Mouse (Mus musculus) liver, postnatal 0 days (tissue): ENCODE data around the gene Afp. TPM values are rescaled to one million over a fixed set of nuclear protein-coding genes. Genes with fewer than 3 reads are reported as not detected.
A peak's percentile ranks its signal among the peaks of the same experiment; 100 is the strongest.

Experiments used
- ATAC-seq: fragments of 200-750 bp; cut with Nextera tagmentation; 2 replicates; pipeline ENCODE4 v1.8.0; 2017; ENCODE audit warnings: mild to moderate bottlenecking, moderate library complexity
- DNase-seq: peaks from one replicate; pipeline ENCODE4 v3.0.0-alpha.2; 2016
- H3K27ac ChIP-seq: fragments of 300-500 bp; sonication (generic); 2 replicates; pipeline ENCODE4 v1.5.1; 2014; ENCODE audit warnings: antibody characterized with exemption, moderate library complexity, mild to moderate bottlenecking, low read depth
- H3K27me3 ChIP-seq: fragments of 300-500 bp; sonication (generic); 2 replicates; pipeline ENCODE4 v1.6.1; 2014; ENCODE audit warnings: low read length, control low read depth, mixed read lengths; ENCODE audit not compliant: insufficient read depth
- H3K36me3 ChIP-seq: fragments of 300-500 bp; sonication (generic); replicated peaks from 2 replicates; pipeline ENCODE4 v1.6.1; 2014; ENCODE audit warnings: mild to moderate bottlenecking, control low read depth, low read length, moderate library complexity, mixed read lengths; ENCODE audit not compliant: insufficient read depth
- H3K4me1 ChIP-seq: fragments of 300-500 bp; sonication (generic); 2 replicates; pipeline ENCODE4 v1.6.1; 2014; ENCODE audit warnings: antibody characterized with exemption, mild to moderate bottlenecking, control low read depth; ENCODE audit not compliant: insufficient read depth
- H3K4me2 ChIP-seq: fragments of 300-500 bp; sonication (generic); 2 replicates; pipeline ENCODE4 v1.6.1; 2014; ENCODE audit warnings: low read depth, mild to moderate bottlenecking, low read length, moderate library complexity, mixed read lengths
- H3K4me3 ChIP-seq: fragments of 300-500 bp; sonication (generic); 2 replicates; pipeline ENCODE4 v1.5.1; 2014; ENCODE audit warnings: low read depth, low read length
- H3K9ac ChIP-seq: fragments of 300-500 bp; sonication (generic); replicated peaks from 2 replicates; pipeline ENCODE4 v1.6.1; 2014; ENCODE audit warnings: mild to moderate bottlenecking, moderate library complexity
- H3K9me3 ChIP-seq: fragments of 300-500 bp; sonication (generic); 2 replicates; pipeline ENCODE4 v1.6.1; 2016; ENCODE audit warnings: mild to moderate bottlenecking, control low read depth, low read length, mixed read lengths
- CTCF ChIP-seq: sonication (generic); IDR thresholded peaks from 2 replicates; pipeline ENCODE4 v1.5.1; 2016; ENCODE audit warnings: antibody characterized with exemption, low read depth
- EP300 ChIP-seq: IDR thresholded peaks from 2 replicates; pipeline ENCODE4 v1.6.1; 2016; ENCODE audit warnings: antibody characterized with exemption, low read depth, mild to moderate bottlenecking
- WGBS: fragments of 180-500 bp; shearing (Covaris S2); extraction: QIAGEN DNeasy Blood & Tissue Kit; methylation state at CpG from one replicate; pipeline ENCODE4 v1.1.7; 2014; ENCODE audit not compliant: insufficient replicate concordance; 5-methylcytosine and 5-hydroxymethylcytosine counted together
- polyA plus RNA-seq: library from polyadenylated mRNA; unstranded; fragments of >200 nt; fragmentation: Nextera tagmentation; extraction: Ambion mirVana; gene quantifications from 2 replicates; pipeline ENCODE4 v1.2.1, GENCODE M21; 2015

Gene Afp
- polyA plus RNA-seq, 1 experiment from 2014 or later, result 11,303 TPM

GRCm38 (mm10) chr5:90509828-90510592, 19.5 kb downstream of the Afp start:
- WGBS, result 64% methylated on average over 5 of the region's 5 CpGs

DNA sequence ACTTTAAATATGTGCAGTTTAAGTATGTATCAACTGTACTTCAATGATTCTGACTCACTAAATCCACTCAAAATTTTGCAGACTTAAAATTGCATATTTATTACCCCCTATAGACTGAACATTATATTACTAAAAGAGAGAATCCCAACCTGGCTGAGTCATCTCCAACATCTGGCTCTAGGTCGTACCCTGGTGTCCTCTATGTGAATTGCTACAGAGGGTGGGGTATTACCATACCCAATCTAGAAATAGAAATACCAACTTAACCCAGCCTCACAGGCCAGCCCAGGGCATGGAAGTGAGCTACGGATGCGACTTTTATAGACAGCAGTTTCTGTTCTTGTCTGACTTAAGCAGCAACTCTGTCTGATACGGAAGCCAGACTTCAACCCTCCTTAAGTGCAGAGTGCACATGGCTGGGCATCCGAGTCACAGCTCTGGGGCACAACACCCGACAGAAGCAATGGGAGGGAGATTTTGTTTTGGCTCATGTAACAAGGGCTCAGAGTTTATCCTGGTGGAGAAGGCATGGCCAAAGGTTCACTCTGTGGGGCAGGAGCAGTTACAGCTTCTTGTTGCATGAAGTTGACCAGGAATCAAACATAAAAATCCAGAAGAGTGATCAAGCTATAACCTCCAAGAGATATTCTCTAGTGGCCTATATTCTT, 21.9 kb downstream of the Afp start:
- Histone ChIP-seq H3K4me2 (no peak overlapping the region), H3K27ac (no peak overlapping the region), H3K9me3 (no peaks in the 10 kb centered on the region), H3K36me3 (no peaks in the 10 kb centered on the region), H3K27me3 (no peaks in the 10 kb centered on the region), H3K4me3 (no peak overlapping the region), H3K4me1 (no peaks in the 10 kb centered on the region), H3K9ac (no peak overlapping the region)
- 62% methylated on average over 6 of the region's 6 CpGs for WGBS
- ATAC-seq, result no peak
- no peak for DNase-seq
- TF ChIP-seq EP300 (no peak), CTCF (peak; percentile 13; the same call in 1 of the 2 replicates)

More at GRCm38 (mm10) chr5:90509828-90510592, 19.5 kb downstream of the Afp start:
- ATAC-seq (peak; percentile 24), DNase-seq (no peak)
- Histone ChIP-seq H3K36me3 (peaks cover under 1% of the 10 kb centered on the region; the same call in 1 of the 2 replicates), H3K27ac (0 out of 2 replicates have a peak overlapping the region, but pooled peaks have one; percentile 4), H3K27me3 (no peaks in the 10 kb centered on the region), H3K9ac (no peak overlapping the region), H3K9me3 (no peaks in the 10 kb centered on the region), H3K4me1 (no peaks in the 10 kb centered on the region), H3K4me2 (no peak overlapping the region), H3K4me3 (no peak overlapping the region)
- no peak for TF ChIP-seq CTCF
- TF ChIP-seq EP300, result no peak

DNA sequence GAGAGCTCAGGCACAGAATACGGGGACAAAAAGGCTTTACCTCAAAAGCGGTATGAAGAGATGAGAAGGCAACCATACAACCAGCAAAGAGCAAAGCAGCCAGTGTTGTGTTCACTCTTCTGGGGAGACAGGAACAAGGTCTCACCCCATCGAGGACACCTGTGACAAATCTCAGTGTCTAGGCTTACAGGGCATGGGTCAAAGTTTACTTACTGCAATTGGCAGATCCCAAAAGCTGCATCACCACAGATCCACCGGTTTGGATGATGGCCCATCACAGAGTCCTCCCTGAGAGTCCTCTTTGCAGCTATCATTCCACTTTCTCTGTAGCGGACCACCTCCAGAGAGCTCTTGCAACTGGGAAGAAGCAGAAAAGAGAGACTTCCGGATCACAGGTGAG, 25.0 kb downstream of the Afp start:
- no peaks in the 10 kb centered on the region for H3K9me3 ChIP-seq
- H3K4me1 ChIP-seq, result no peaks in the 10 kb centered on the region
- H3K27ac ChIP-seq, result no peak overlapping the region
- no peak overlapping the region for H3K4me3 ChIP-seq
- DNase-seq (no peak), ATAC-seq (no peak)
- no peak overlapping the region for H3K4me2 ChIP-seq
- H3K27me3 ChIP-seq, result no peaks in the 10 kb centered on the region
- no peak for TF ChIP-seq CTCF
- no peak for TF ChIP-seq EP300
- H3K9ac ChIP-seq, result no peak overlapping the region
- 77% methylated on average over 6 of the region's 6 CpGs for WGBS
- H3K36me3 ChIP-seq, result no peaks in the 10 kb centered on the region

DNA sequence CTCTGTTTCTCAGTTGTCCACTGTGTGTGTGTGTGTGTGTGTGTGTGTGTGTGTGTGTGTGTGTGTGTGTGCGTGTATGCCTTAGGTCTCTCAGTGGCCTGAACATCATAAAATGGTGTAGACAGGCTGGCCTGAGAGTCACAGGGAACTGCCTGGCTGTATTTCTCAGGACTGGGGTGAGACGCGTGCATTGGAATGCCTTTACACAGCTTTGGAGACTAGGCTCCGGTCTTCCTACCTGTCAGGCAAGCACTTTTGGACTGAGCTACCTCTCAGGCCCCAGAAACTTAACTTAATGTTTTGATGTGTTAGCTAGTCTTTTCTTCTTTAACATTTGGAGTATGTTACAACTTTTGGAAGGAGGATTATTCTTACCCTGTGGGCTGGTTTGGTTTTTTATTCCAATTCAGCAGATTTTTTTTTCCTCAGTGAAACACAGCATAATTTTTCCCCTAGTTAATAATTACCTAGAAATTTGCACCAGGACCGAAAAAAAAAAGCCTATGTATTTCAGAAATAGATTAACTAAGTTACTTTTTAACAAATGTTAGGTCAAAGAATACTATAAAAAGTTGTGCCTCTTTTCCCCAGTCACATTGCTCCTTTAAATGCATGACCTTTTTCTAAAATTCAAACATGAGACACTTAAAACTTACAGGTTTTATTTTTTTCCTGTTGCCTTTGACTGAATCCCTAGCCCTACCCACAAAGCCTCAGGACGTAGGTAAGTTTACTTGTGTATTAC, 28.0 kb downstream of the Afp start, which contains the start of gene Afm:
Afm (plus strand) TSS at position 577 of the 745 bp plus-strand sequence.
- TF ChIP-seq CTCF, result no peak
- TF ChIP-seq EP300, result no peak
- ATAC-seq, result peak; percentile 8; the same call in 1 of the 2 replicates
- Histone ChIP-seq H3K27me3 (no peaks in the 10 kb centered on the region), H3K9me3 (no peaks in the 10 kb centered on the region), H3K9ac (no peak within 1 kb of the TSS), H3K27ac (peak within 1 kb of the TSS; percentile 23; the same call in 1 of the 2 replicates), H3K4me3 (0 out of 2 replicates have a peak within 1 kb of the TSS, but pooled peaks have one; percentile 9), H3K36me3 (no peaks in the 10 kb centered on the region), H3K4me2 (peak within 1 kb of the TSS; percentile 46), H3K4me1 (no peaks in the 10 kb centered on the region)
- DNase-seq, result no peak
- 54% methylated on average over 6 of the region's 6 CpGs for WGBS

GRCm38 (mm10) chr5:90551191-90551590, 60.7 kb downstream of the Afp start:
- TF ChIP-seq CTCF, result no peak
- TF ChIP-seq EP300, result no peak
- Histone ChIP-seq H3K27me3 (no peaks in the 10 kb centered on the region), H3K27ac (no peak overlapping the region), H3K36me3 (0 out of 2 replicates have a peak, but pooled peaks cover 3% of the 10 kb centered on the region), H3K4me3 (no peak overlapping the region), H3K4me2 (no peak overlapping the region), H3K4me1 (peaks cover 8% of the 10 kb centered on the region), H3K9me3 (no peaks in the 10 kb centered on the region), H3K9ac (no peak overlapping the region)
- no peak for ATAC-seq
- 75% methylated on average over 8 of the region's 8 CpGs for WGBS
- no peak for DNase-seq

DNA sequence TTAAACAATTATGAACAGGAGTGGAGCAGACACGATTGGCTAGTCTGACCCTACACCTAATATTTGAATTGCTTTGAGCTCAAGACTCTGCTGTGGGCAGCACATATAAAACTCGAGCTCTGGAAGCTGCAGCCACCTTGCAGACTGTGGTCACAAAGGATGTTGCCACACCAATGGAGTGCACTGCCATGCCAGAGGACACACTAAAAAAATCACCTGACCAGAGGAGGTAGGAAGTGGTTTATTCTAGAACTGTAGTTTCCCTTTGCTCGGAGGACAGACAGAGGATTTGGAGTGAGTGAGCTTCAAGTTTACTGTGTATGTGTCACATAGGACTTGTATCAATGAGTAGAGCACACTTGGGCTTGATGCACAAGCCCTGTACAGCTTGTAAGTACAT, 65.5 kb downstream of the Afp start:
- ATAC-seq (no peak), DNase-seq (no peak)
- Histone ChIP-seq H3K27ac (no peak overlapping the region), H3K4me1 (peaks cover 9% of the 10 kb centered on the region), H3K27me3 (no peaks in the 10 kb centered on the region), H3K9ac (no peak overlapping the region), H3K4me3 (no peak overlapping the region), H3K4me2 (no peak overlapping the region), H3K36me3 (no peaks in the 10 kb centered on the region), H3K9me3 (no peaks in the 10 kb centered on the region)
- 49% methylated on average over 3 of the region's 3 CpGs for WGBS
- TF ChIP-seq EP300 (no peak), CTCF (no peak)

Other genes starting within 250 kb of the Afp start
- gene Ankrd17, start 124.2 kb upstream of the Afp start, polyA plus RNA-seq, result 9.3 and 10.8 TPM in 2 replicates
- 2.4 and 2.8 TPM in 2 replicates for gene Gm9958, start 123.5 kb upstream of the Afp start, polyA plus RNA-seq
- 15,780 and 16,843 TPM in 2 replicates for gene Alb, start 29.8 kb upstream of the Afp start, polyA plus RNA-seq
- 54.6 and 56.0 TPM in 2 replicates for gene Afm, start 28.2 kb downstream of the Afp start, polyA plus RNA-seq
- 9.4 and 10.0 TPM in 2 replicates for gene 5830473C10Rik, start 70.4 kb downstream of the Afp start, polyA plus RNA-seq
- 7.1 and 7.9 TPM in 2 replicates for gene Rassf6, start 149.9 kb downstream of the Afp start, polyA plus RNA-seq